Comparison of ENCODE assay signal across 10 mouse cellular contexts in genomic region chr13:52255697-52256096, GRCm38 (mm10).
DNase-seq lines count a peak whose midpoint lies in the region; TF ChIP-seq lines count a peak whose summit lies in the region.
"Had no signal": no experiment of that assay in that cellular context is flagged by ENCODE, and none has a peak within 500 bp of the region (broad histone marks: within the 10 kb centered on the region; RNA-seq: fewer than 3 reads in every experiment).

No protein-coding gene starts in this region.

- peak; percentile 44 to 68 for DNase-seq in cerebellum, postnatal 14 days
- DNase-seq in cerebellum, adult 9-11 months: no peak
- no peak for DNase-seq in left cerebral cortex, adult 2 months (ENCODE audit: extremely low spot score in 1 of 2, low spot score in 2 of 2)
- DNase-seq in left cerebral cortex, adult 9 months (ENCODE audit: low spot score in 2 of 2): no peak
- peak; percentile 38 to 43 for DNase-seq in B cell, adult 2 months
- DNase-seq in embryonic facial prominence, embryonic 10.5 days (ENCODE audit: low spot score): peak; percentile 48
- no peak for DNase-seq in spleen, adult 12 weeks (ENCODE audit: low spot score)
- no peak for DNase-seq in thymus, adult 18-20 months
- DNase-seq: layer of hippocampus, adult 9-11 months had no signal

- peak; percentile 44 for TF ChIP-seq CTCF in left cerebral cortex, adult 2 months (IDR thresholded peaks at IDR 0.05)

- H3K4me1 ChIP-seq in embryonic facial prominence, embryonic 10.5 days: peaks cover 7% of the 10 kb centered on the region; the same call in 1 of the 2 replicates
- H3K4me1 ChIP-seq: heart, embryonic 13.5 days had no signal

- intact Hi-C loops in left cerebral cortex, adult 2 months (cut with DNase I): loop anchor here (10.0 kb wide), 1 partner anchor 729 kb away; the partner anchor contains the start of gene Nfil3

- H3K9me3 ChIP-seq in embryonic facial prominence, embryonic 10.5 days: no peaks in the 10 kb centered on the region
- H3K9me3 ChIP-seq: heart, embryonic 13.5 days had no signal

- H3K36me3 ChIP-seq in embryonic facial prominence, embryonic 10.5 days (replicated peaks): no peaks in the 10 kb centered on the region
- H3K36me3 ChIP-seq: heart, embryonic 13.5 days had no signal

- H3K27me3 ChIP-seq in embryonic facial prominence, embryonic 10.5 days (replicated peaks; ENCODE audit: low read depth, poor library complexity, severe bottlenecking): no peaks in the 10 kb centered on the region; the same call in 1 of the 2 replicates
- H3K27me3 ChIP-seq: heart, embryonic 13.5 days had no signal

- no peak overlapping the region for H3K4me3 ChIP-seq in left cerebral cortex, adult 2 months
- H3K4me3 ChIP-seq in embryonic facial prominence, embryonic 10.5 days: no peak overlapping the region
- H3K4me3 ChIP-seq: heart, embryonic 13.5 days had no signal

- WGBS in embryonic facial prominence, embryonic 10.5 days: 69% methylated on average over 5 of the region's 5 CpGs

- H3K27ac ChIP-seq in left cerebral cortex, adult 2 months: no peak overlapping the region
- no peak overlapping the region for H3K27ac ChIP-seq in embryonic facial prominence, embryonic 10.5 days (replicated peaks)
- H3K27ac ChIP-seq: heart, embryonic 13.5 days had no signal

Comparison
In these comparisons a context has a peak if more than half of its experiments do, and no peak if none do; other contexts are left out.
1. DNase-seq: peak in cerebellum, postnatal 14 days (2 of 2), B cell, adult 2 months (2 of 2) and embryonic facial prominence, embryonic 10.5 days (single experiment); none in cerebellum, adult 9-11 months (single experiment), left cerebral cortex, adult 2 months (0 of 2), left cerebral cortex, adult 9 months (0 of 2), spleen, adult 12 weeks (single experiment) and thymus, adult 18-20 months (0 of 2).